Mouse (Mus musculus): Measurements from ENCODE around the gene Mrrf.

DNA sequence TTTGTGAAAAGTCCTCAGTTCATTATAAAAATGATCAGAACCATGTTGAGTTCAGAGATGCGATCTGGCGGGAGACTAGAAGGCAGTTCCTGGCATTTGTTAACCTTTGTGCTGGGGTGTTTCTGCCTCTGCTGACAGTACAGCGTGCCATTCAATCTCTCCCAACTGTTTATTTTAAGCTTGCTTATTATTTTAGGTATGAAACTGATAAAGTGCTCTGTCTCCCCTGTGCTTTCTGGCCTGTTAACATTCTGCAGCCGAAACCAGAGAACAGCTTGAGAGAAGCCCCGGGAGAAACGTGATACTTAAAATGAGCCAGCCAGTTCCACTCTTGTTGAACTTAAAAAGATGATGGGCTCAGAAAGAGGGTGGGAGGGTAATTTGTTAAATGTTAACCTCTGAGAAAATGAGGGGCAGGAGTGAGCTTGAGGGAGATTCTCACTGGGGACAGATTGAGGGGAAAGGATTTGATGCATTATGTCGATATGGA is 12.7 kb downstream of the Mrrf start:
- TF ChIP-seq POLR2A (IDR thresholded peaks at IDR 0.05; ENCODE audit: low read depth, low read length): no peak
- no peak for TF ChIP-seq CTCF (IDR thresholded peaks at IDR 0.05; ENCODE audit: borderline replicate concordance, insufficient read depth, low read length)

Measured in embryonic fibroblast, embryonic 13.5 days (primary cell).